In the genomic region with DNA sequence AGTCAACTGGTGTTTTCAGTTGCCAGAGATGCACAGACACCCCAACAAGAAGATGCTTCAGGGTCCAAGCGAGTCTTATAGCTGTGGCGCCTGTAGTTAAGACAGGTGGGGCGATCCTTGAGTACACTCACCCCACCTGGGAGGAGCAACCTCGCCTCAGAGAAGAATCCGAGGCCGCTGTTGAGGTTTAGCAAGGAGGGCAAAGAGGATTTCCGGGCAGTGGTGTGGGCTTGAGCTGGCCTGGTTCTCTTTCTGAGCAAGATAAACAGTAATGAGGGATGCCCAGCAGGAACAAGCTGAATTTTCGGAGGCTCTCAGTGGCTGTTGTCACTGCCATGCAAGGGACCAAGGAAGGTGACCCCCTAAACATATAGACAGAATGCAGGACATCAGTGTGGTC, we compare ENCODE assay signal across 20 mouse cellular contexts. TPM values are rescaled to one million over a fixed set of nuclear protein-coding genes. Genes with fewer than 3 reads are reported as not detected.
DNase-seq lines count a peak whose midpoint lies in the region; ATAC-seq and TF ChIP-seq lines count a peak whose summit lies in the region.
"Had no signal": no experiment of that assay in that cellular context is flagged by ENCODE, and none has a peak within 500 bp of the region (broad histone marks: within the 10 kb centered on the region; RNA-seq: fewer than 3 reads in every experiment).

No protein-coding gene starts in this region.

- no peak for TF ChIP-seq CTCF in gastrocnemius, adult 2 months (IDR thresholded peaks at IDR 0.05)
- TF ChIP-seq CTCF in stomach, postnatal 0 days (IDR thresholded peaks at IDR 0.05; ENCODE audit: low read depth) = no peak
- no peak for TF ChIP-seq CTCF in intestine, postnatal 0 days (IDR thresholded peaks at IDR 0.05; ENCODE audit: low read depth)

- WGBS in hindbrain, embryonic 10.5 days = 73% methylated on average over 8 of the region's 8 CpGs
- WGBS in hindbrain, embryonic 13.5 days = 88% methylated on average over 8 of the region's 8 CpGs
- 61% methylated on average over 8 of the region's 8 CpGs for WGBS in stomach, embryonic 15.5 days
- WGBS in stomach, postnatal 0 days = 56% methylated on average over 8 of the region's 8 CpGs
- 47% methylated on average over 8 of the region's 8 CpGs for WGBS in intestine, postnatal 0 days

- H3K27ac ChIP-seq in gastrocnemius, adult 2 months = no peak overlapping the region
- peak overlapping the region; percentile 60 for H3K27ac ChIP-seq in hindbrain, embryonic 10.5 days
- H3K27ac ChIP-seq in hindbrain, embryonic 13.5 days = no peak overlapping the region
- H3K27ac ChIP-seq in stomach, embryonic 15.5 days = peak overlapping the region; percentile 44; the same call in 1 of the 2 replicates
- H3K27ac ChIP-seq in stomach, postnatal 0 days (replicated peaks) = no peak overlapping the region
- no peak overlapping the region for H3K27ac ChIP-seq in intestine, postnatal 0 days (ENCODE audit: low read depth, low read length)
- H3K27ac ChIP-seq: liver, embryonic 14.5 days; midbrain, embryonic 12.5 days had no signal

- peak; percentile 4 for DNase-seq in gastrocnemius, adult 2 months
- DNase-seq in gastrocnemius, postnatal 25 days = no peak
- DNase-seq in hindbrain, embryonic 10.5 days (ENCODE audit: low spot score) = no peak
- DNase-seq in stomach, postnatal 0 days (ENCODE audit: low spot score) = no peak
- DNase-seq: adrenal gland, postnatal 10 days; cerebellum, adult 11 months; cerebellum, postnatal 25 days; forebrain, postnatal 0 days; kidney, adult 2 months; layer of hippocampus, adult 9-11 months had no signal

- H3K4me2 ChIP-seq in hindbrain, embryonic 13.5 days = no peak overlapping the region
- H3K4me2 ChIP-seq in stomach, embryonic 15.5 days = no peak overlapping the region
- no peak overlapping the region for H3K4me2 ChIP-seq in stomach, postnatal 0 days (replicated peaks; ENCODE audit: low read depth)
- H3K4me2 ChIP-seq in intestine, postnatal 0 days (replicated peaks; ENCODE audit: low read depth) = no peak overlapping the region
- H3K4me2 ChIP-seq: limb, embryonic 12.5 days; midbrain, embryonic 12.5 days had no signal

- intact Hi-C loops in gastrocnemius, adult 2 months (cut with DNase I) = no loop called here

- H3K9me3 ChIP-seq in hindbrain, embryonic 10.5 days = no peaks in the 10 kb centered on the region
- H3K9me3 ChIP-seq in hindbrain, embryonic 13.5 days = no peaks in the 10 kb centered on the region
- H3K9me3 ChIP-seq in stomach, embryonic 15.5 days = no peaks in the 10 kb centered on the region
- no peaks in the 10 kb centered on the region for H3K9me3 ChIP-seq in stomach, postnatal 0 days (ENCODE audit: control insufficient read depth, low read length)
- no peaks in the 10 kb centered on the region for H3K9me3 ChIP-seq in intestine, postnatal 0 days (ENCODE audit: control insufficient read depth)
- H3K9me3 ChIP-seq: limb, embryonic 12.5 days; midbrain, embryonic 12.5 days had no signal

- H3K9ac ChIP-seq in hindbrain, embryonic 13.5 days = no peak overlapping the region
- no peak overlapping the region for H3K9ac ChIP-seq in stomach, embryonic 15.5 days
- H3K9ac ChIP-seq in stomach, postnatal 0 days (ENCODE audit: low read length) = no peak overlapping the region
- no peak overlapping the region for H3K9ac ChIP-seq in intestine, postnatal 0 days (ENCODE audit: low read depth, low read length)
- H3K9ac ChIP-seq: forebrain, postnatal 0 days; limb, embryonic 12.5 days; liver, embryonic 14.5 days; midbrain, embryonic 12.5 days had no signal

- no peak for ATAC-seq in hindbrain, embryonic 13.5 days (ENCODE audit: low FRiP score)
- ATAC-seq in stomach, embryonic 15.5 days (ENCODE audit: insufficient read depth, low FRiP score, low read depth) = no peak
- no peak for ATAC-seq in stomach, postnatal 0 days (ENCODE audit: low FRiP score, low TSS enrichment)
- ATAC-seq in intestine, postnatal 0 days = peak; percentile 25; the same call in 1 of the 2 replicates
- ATAC-seq: forebrain, postnatal 0 days; hindbrain, embryonic 16.5 days had no signal

- no peaks in the 10 kb centered on the region for H3K36me3 ChIP-seq in hindbrain, embryonic 10.5 days
- H3K36me3 ChIP-seq in hindbrain, embryonic 13.5 days = no peaks in the 10 kb centered on the region
- no peaks in the 10 kb centered on the region for H3K36me3 ChIP-seq in stomach, embryonic 15.5 days
- H3K36me3 ChIP-seq in stomach, postnatal 0 days (ENCODE audit: control insufficient read depth, insufficient read depth, low read length) = no peaks in the 10 kb centered on the region
- no peaks in the 10 kb centered on the region for H3K36me3 ChIP-seq in intestine, postnatal 0 days (ENCODE audit: control insufficient read depth, insufficient read depth)
- H3K36me3 ChIP-seq: limb, embryonic 12.5 days; midbrain, embryonic 12.5 days had no signal

- peaks cover 98% of the 10 kb centered on the region for H3K4me1 ChIP-seq in hindbrain, embryonic 10.5 days (replicated peaks)
- peaks cover 87% of the 10 kb centered on the region for H3K4me1 ChIP-seq in hindbrain, embryonic 13.5 days (replicated peaks)
- H3K4me1 ChIP-seq in stomach, embryonic 15.5 days = peaks cover 55% of the 10 kb centered on the region
- H3K4me1 ChIP-seq in stomach, postnatal 0 days (replicated peaks; ENCODE audit: control insufficient read depth, insufficient read depth) = peaks cover 11% of the 10 kb centered on the region
- peaks cover 21% of the 10 kb centered on the region for H3K4me1 ChIP-seq in intestine, postnatal 0 days (replicated peaks; ENCODE audit: control insufficient read depth, insufficient read depth, low read length)

- H3K4me3 ChIP-seq in gastrocnemius, adult 2 months = no peak overlapping the region
- H3K4me3 ChIP-seq in hindbrain, embryonic 10.5 days = no peak overlapping the region
- H3K4me3 ChIP-seq in hindbrain, embryonic 13.5 days = no peak overlapping the region
- H3K4me3 ChIP-seq in stomach, embryonic 15.5 days (replicated peaks) = no peak overlapping the region
- no peak overlapping the region for H3K4me3 ChIP-seq in stomach, postnatal 0 days (ENCODE audit: low read depth, low read length)
- H3K4me3 ChIP-seq in intestine, postnatal 0 days (ENCODE audit: low read depth, low read length) = no peak overlapping the region
- H3K4me3 ChIP-seq: erythroblast, embryonic 14.5 days; limb, embryonic 12.5 days; midbrain, embryonic 12.5 days had no signal

- H3K27me3 ChIP-seq in hindbrain, embryonic 10.5 days (ENCODE audit: insufficient read depth, poor library complexity, severe bottlenecking) = no peaks in the 10 kb centered on the region
- no peaks in the 10 kb centered on the region for H3K27me3 ChIP-seq in hindbrain, embryonic 13.5 days
- no peaks in the 10 kb centered on the region for H3K27me3 ChIP-seq in stomach, embryonic 15.5 days (replicated peaks)
- H3K27me3 ChIP-seq in stomach, postnatal 0 days (ENCODE audit: control insufficient read depth, insufficient read depth, low read length) = no peaks in the 10 kb centered on the region
- H3K27me3 ChIP-seq in intestine, postnatal 0 days (replicated peaks; ENCODE audit: control insufficient read depth, insufficient read depth, low read length) = no peaks in the 10 kb centered on the region
- H3K27me3 ChIP-seq: CH12.LX had no signal

- no peak for TF ChIP-seq EP300 in stomach, postnatal 0 days (optimal IDR thresholded peaks at IDR 0.05)

RNA-seq across cellular contexts. Expression of a gene that starts 20.5 kb away (rescaled TPM):
- 1 to 10 TPM; 2.1 to 4.0 TPM for total RNA-seq in gastrocnemius, adult 2 months (2021)
- 1 to 10 TPM; 3.2 to 3.4 TPM for total RNA-seq in gastrocnemius, postnatal 25 days (2021)
- polyA plus RNA-seq in hindbrain, embryonic 10.5 days (2016; fragmentation: Nextera tagmentation; extraction: Ambion mirVana) = 25.3 and 27.2 TPM in 2 replicates
- 19.5 and 20.9 TPM in 2 replicates for polyA plus RNA-seq in hindbrain, embryonic 13.5 days (2015; fragmentation: Nextera tagmentation; extraction: Ambion mirVana)
- 18.4 and 19.8 TPM in 2 replicates for polyA plus RNA-seq in stomach, embryonic 15.5 days (2015; fragmentation: Nextera tagmentation; extraction: Ambion mirVana)
- polyA plus RNA-seq in stomach, postnatal 0 days (2015; fragmentation: Nextera tagmentation; extraction: Ambion mirVana) = 7.6 and 8.0 TPM in 2 replicates
- 6.1 and 6.2 TPM in 2 replicates for polyA plus RNA-seq in intestine, postnatal 0 days (2015; fragmentation: Nextera tagmentation; extraction: Ambion mirVana)
- total RNA-seq: CH12.LX; neutrophil, adult 5-6 weeks had no signal
- polyA plus RNA-seq: erythroblast, embryonic 14.5 days had no signal

Comparison
In these comparisons a context has a peak if more than half of its experiments do, and no peak if none do; other contexts are left out.
1. H3K27ac ChIP-seq: peak in hindbrain, embryonic 10.5 days (single experiment) and stomach, embryonic 15.5 days (single experiment); none in gastrocnemius, adult 2 months (single experiment), hindbrain, embryonic 13.5 days (single experiment), stomach, postnatal 0 days (single experiment) and intestine, postnatal 0 days (single experiment).